Mouse (Mus musculus): ENCODE data around the gene Foxd2. TPM values are rescaled to one million over a fixed set of nuclear protein-coding genes. Genes with fewer than 3 reads are reported as not detected.

Gene Foxd2
- polyA plus RNA-seq, 1 experiment from 2014 or later: not detected

DNA sequence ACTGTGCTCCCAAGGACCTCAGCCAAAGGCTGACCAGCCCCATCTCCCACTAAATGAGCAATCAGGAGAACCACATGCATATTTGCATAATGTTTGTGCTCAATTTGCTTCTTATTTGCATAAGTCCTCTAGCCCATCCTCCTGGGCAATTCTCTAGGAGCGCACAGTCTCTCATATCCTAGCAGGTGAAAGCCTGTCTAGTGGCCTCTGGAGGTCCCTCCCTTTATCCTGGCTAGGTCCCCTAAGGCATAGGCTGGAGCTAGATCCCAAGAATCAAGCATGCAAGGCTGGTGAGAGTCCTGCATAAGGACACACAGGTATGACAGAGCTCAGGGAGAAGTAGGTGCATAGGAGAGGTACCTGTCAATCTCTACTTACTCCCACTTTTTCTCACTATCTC lies 26.4 kb downstream of the Foxd2 start:
- no peak overlapping the region for H3K4me2 ChIP-seq (ENCODE audit: low read depth, low read length)
- no peak for ATAC-seq (ENCODE audit: low read depth)
- peaks cover 5% of the 10 kb centered on the region; the same call in 1 of the 2 replicates for H3K27me3 ChIP-seq (ENCODE audit: control insufficient read depth, insufficient read depth, low read depth, low read length)
- WGBS (ENCODE audit: insufficient replicate concordance): 62% methylated on average over 1 of the region's 1 CpGs
- H3K9me3 ChIP-seq (replicated peaks; ENCODE audit: control insufficient read depth, low read length): no peaks in the 10 kb centered on the region
- H3K27ac ChIP-seq (ENCODE audit: low read length): no peak overlapping the region
- no peaks in the 10 kb centered on the region for H3K36me3 ChIP-seq (ENCODE audit: control insufficient read depth, insufficient read depth)
- H3K9ac ChIP-seq (ENCODE audit: low read depth, low read length): no peak overlapping the region
- no peaks in the 10 kb centered on the region for H3K4me1 ChIP-seq (ENCODE audit: control insufficient read depth, low read depth, low read length)
- no peak overlapping the region for H3K4me3 ChIP-seq (ENCODE audit: low read depth, low read length)

GRCm38 (mm10) chr4:114876441-114876972 lies 32.2 kb downstream of the Foxd2 start:
- H3K9me3 ChIP-seq (replicated peaks; ENCODE audit: control insufficient read depth, low read length): no peaks in the 10 kb centered on the region
- no peak overlapping the region for H3K4me2 ChIP-seq (ENCODE audit: low read depth, low read length)
- H3K36me3 ChIP-seq (ENCODE audit: control insufficient read depth, insufficient read depth): no peaks in the 10 kb centered on the region
- H3K4me1 ChIP-seq (ENCODE audit: control insufficient read depth, low read depth, low read length): no peaks in the 10 kb centered on the region
- no peak overlapping the region for H3K4me3 ChIP-seq (ENCODE audit: low read depth, low read length)
- no peak overlapping the region for H3K9ac ChIP-seq (ENCODE audit: low read depth, low read length)
- peaks cover 4% of the 10 kb centered on the region; the same call in 1 of the 2 replicates for H3K27me3 ChIP-seq (ENCODE audit: control insufficient read depth, insufficient read depth, low read depth, low read length)
- ATAC-seq (ENCODE audit: low read depth): no peak
- H3K27ac ChIP-seq (ENCODE audit: low read length): no peak overlapping the region
- 33% methylated on average over 8 of the region's 8 CpGs for WGBS (ENCODE audit: insufficient replicate concordance)

- Histone ChIP-seq H3K27ac (ENCODE audit: low read length) (no peak overlapping the region), H3K9ac (ENCODE audit: low read depth, low read length) (no peak overlapping the region), H3K4me1 (ENCODE audit: control insufficient read depth, low read depth, low read length) (peaks cover 6% of the 10 kb centered on the region; the same call in 1 of the 2 replicates), H3K4me2 (ENCODE audit: low read depth, low read length) (no peak overlapping the region), H3K4me3 (ENCODE audit: low read depth, low read length) (no peak overlapping the region), H3K27me3 (ENCODE audit: control insufficient read depth, insufficient read depth, low read depth, low read length) (peaks cover 4% of the 10 kb centered on the region; the same call in 1 of the 2 replicates), H3K9me3 (replicated peaks; ENCODE audit: control insufficient read depth, low read length) (no peaks in the 10 kb centered on the region), H3K36me3 (ENCODE audit: control insufficient read depth, insufficient read depth) (no peaks in the 10 kb centered on the region)
- 54% methylated on average over 11 of the region's 11 CpGs for WGBS (ENCODE audit: insufficient replicate concordance)
- ATAC-seq (ENCODE audit: low read depth): peak; percentile 96
Measured at GRCm38 (mm10) chr4:114869765-114870490, 38.7 kb downstream of the Foxd2 start.

DNA sequence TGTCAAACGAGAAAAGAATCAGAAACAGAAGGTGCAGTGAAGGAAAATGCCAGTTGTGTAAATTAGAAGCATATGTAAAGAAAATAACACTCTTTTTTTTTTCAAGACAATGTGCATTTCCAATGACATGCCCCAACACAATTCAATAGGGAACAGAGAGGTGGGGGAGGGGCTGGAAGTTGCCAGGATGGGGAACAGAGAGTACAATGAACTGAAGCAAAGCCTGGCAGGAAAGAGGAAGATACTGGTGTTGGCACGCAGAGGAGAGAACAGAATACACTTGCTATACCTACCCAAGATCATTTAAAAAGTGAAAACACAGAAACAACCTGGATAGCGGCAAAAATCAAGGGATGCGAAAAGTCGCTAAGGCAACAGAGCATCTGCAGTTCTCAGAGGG lies 45.5 kb downstream of the Foxd2 start:
- H3K36me3 ChIP-seq (ENCODE audit: control insufficient read depth, insufficient read depth): no peaks in the 10 kb centered on the region
- H3K4me2 ChIP-seq (ENCODE audit: low read depth, low read length): no peak overlapping the region
- H3K27me3 ChIP-seq (ENCODE audit: control insufficient read depth, insufficient read depth, low read depth, low read length): no peaks in the 10 kb centered on the region
- H3K9ac ChIP-seq (ENCODE audit: low read depth, low read length): no peak overlapping the region
- no peaks in the 10 kb centered on the region for H3K9me3 ChIP-seq (replicated peaks; ENCODE audit: control insufficient read depth, low read length)
- WGBS (ENCODE audit: insufficient replicate concordance): 56% methylated on average over 5 of the region's 5 CpGs
- ATAC-seq (ENCODE audit: low read depth): no peak
- no peak overlapping the region for H3K27ac ChIP-seq (ENCODE audit: low read length)
- no peak overlapping the region for H3K4me3 ChIP-seq (ENCODE audit: low read depth, low read length)
- H3K4me1 ChIP-seq (ENCODE audit: control insufficient read depth, low read depth, low read length): no peaks in the 10 kb centered on the region

DNA sequence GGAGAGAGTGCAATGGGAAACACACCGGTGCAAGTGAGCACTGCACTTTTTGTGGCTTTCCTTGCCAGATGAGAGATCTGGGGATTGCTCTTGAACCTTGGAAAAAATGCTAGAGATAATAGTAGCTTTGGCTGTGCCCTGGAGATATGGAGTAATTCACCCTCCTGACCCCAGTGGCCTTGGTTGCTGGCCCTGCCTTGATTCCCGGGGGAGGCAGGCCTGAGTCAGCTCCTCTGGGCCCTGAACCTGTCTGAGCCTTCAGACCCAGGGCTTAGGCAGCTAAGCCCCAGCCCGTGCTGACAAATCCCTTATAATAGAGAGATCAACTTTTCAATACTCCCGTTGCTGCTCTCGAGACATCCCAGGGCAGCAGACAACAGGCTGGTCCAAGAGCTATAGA lies 50.2 kb downstream of the Foxd2 start:
- H3K9ac ChIP-seq (ENCODE audit: low read depth, low read length): no peak overlapping the region

More for the DNA sequence above, 50.2 kb downstream of the Foxd2 start:
- no peaks in the 10 kb centered on the region; the same call in 1 of the 2 replicates for H3K27me3 ChIP-seq (ENCODE audit: control insufficient read depth, insufficient read depth, low read depth, low read length)
- H3K27ac ChIP-seq (ENCODE audit: low read length): no peak overlapping the region
- H3K4me1 ChIP-seq (ENCODE audit: control insufficient read depth, low read depth, low read length): no peaks in the 10 kb centered on the region
- H3K4me2 ChIP-seq (ENCODE audit: low read depth, low read length): no peak overlapping the region
- no peaks in the 10 kb centered on the region for H3K9me3 ChIP-seq (replicated peaks; ENCODE audit: control insufficient read depth, low read length)
- 41% methylated on average over 5 of the region's 5 CpGs for WGBS (ENCODE audit: insufficient replicate concordance)
- ATAC-seq (ENCODE audit: low read depth): no peak
- no peak overlapping the region for H3K4me3 ChIP-seq (ENCODE audit: low read depth, low read length)
- no peaks in the 10 kb centered on the region for H3K36me3 ChIP-seq (ENCODE audit: control insufficient read depth, insufficient read depth)

Other genes starting within 250 kb of the Foxd2 start
- not detected in 2 replicates for gene Gm12830, start 87.2 kb downstream of the Foxd2 start, polyA plus RNA-seq (2015; fragmentation: Nextera tagmentation; extraction: Ambion mirVana)
- gene Foxe3, start 17.1 kb upstream of the Foxd2 start, polyA plus RNA-seq (2015; fragmentation: Nextera tagmentation; extraction: Ambion mirVana): not detected in 2 replicates
- gene Cmpk1, start 78.4 kb upstream of the Foxd2 start, polyA plus RNA-seq (2015; fragmentation: Nextera tagmentation; extraction: Ambion mirVana): 44.6 and 46.8 TPM in 2 replicates
- gene Stil, start 91.3 kb upstream of the Foxd2 start, polyA plus RNA-seq (2015; fragmentation: Nextera tagmentation; extraction: Ambion mirVana): 10.2 and 10.4 TPM in 2 replicates
- gene Tal1, start 147.6 kb upstream of the Foxd2 start, polyA plus RNA-seq (2015; fragmentation: Nextera tagmentation; extraction: Ambion mirVana): 17.1 and 17.8 TPM in 2 replicates
- 25.1 and 28.2 TPM in 2 replicates for gene Pdzk1ip1, start 179.8 kb upstream of the Foxd2 start, polyA plus RNA-seq (2015; fragmentation: Nextera tagmentation; extraction: Ambion mirVana)
- gene Cyp4x1, start 225.4 kb upstream of the Foxd2 start, polyA plus RNA-seq (2015; fragmentation: Nextera tagmentation; extraction: Ambion mirVana): 0.04 and 0.05 TPM in 2 replicates